17 mouse cellular contexts compared by ENCODE assay signal in genomic region chr5:66351064-66351463, GRCm38 (mm10).
DNase-seq lines count a peak whose midpoint lies in the region; ATAC-seq and TF ChIP-seq lines count a peak whose summit lies in the region.
"Had no signal": no experiment of that assay in that cellular context is flagged by ENCODE, and none has a peak within 500 bp of the region (broad histone marks: within the 10 kb centered on the region; RNA-seq: fewer than 3 reads in every experiment).

No protein-coding gene starts in this region.

- no peak overlapping the region for H3K4me3 ChIP-seq in limb, embryonic 11.5 days (ENCODE audit: low read depth, low read length)
- H3K4me3 ChIP-seq: embryonic facial prominence, embryonic 12.5 days; forebrain, embryonic 15.5 days; liver, embryonic 15.5 days had no signal

- no peak for TF ChIP-seq POLR2A in brain, embryonic 14.5 days (IDR thresholded peaks at IDR 0.05; ENCODE audit: borderline replicate concordance, extremely low read depth, insufficient read depth, insufficient read length, poor library complexity, severe bottlenecking)

- no peak overlapping the region for H3K4me2 ChIP-seq in limb, embryonic 11.5 days (ENCODE audit: low read depth, severe bottlenecking)
- H3K4me2 ChIP-seq: embryonic facial prominence, embryonic 12.5 days; forebrain, embryonic 15.5 days; liver, embryonic 15.5 days had no signal

- no peak for ATAC-seq in limb, embryonic 11.5 days (ENCODE audit: insufficient number of reproducible peaks, low FRiP score, low TSS enrichment, low read depth)
- ATAC-seq: forebrain, embryonic 15.5 days; inflammation-experienced regulatory T-cells, adult 6 months; midbrain, embryonic 16.5 days had no signal

- H3K27ac ChIP-seq in limb, embryonic 11.5 days (replicated peaks; ENCODE audit: low read depth, low read length), result no peak overlapping the region
- H3K27ac ChIP-seq: embryonic facial prominence, embryonic 12.5 days; forebrain, embryonic 15.5 days; liver, embryonic 15.5 days had no signal

- WGBS in limb, embryonic 11.5 days, result 51% methylated on average over 12 of the region's 12 CpGs

- no peak overlapping the region for H3K9ac ChIP-seq in limb, embryonic 11.5 days (ENCODE audit: low read length)
- H3K9ac ChIP-seq: embryonic facial prominence, embryonic 12.5 days; forebrain, embryonic 15.5 days; liver, embryonic 15.5 days had no signal

- TF ChIP-seq CTCF in brain, embryonic 14.5 days (IDR thresholded peaks at IDR 0.05; ENCODE audit: borderline replicate concordance, extremely low read depth, insufficient read depth, insufficient read length), result no peak

- H3K4me1 ChIP-seq in limb, embryonic 11.5 days (ENCODE audit: control insufficient read depth, insufficient read depth, low read length), result no peaks in the 10 kb centered on the region
- H3K4me1 ChIP-seq: embryonic facial prominence, embryonic 12.5 days; liver, embryonic 15.5 days had no signal

- peak; percentile 35 for DNase-seq in embryo, embryonic 11 days
- no peak for DNase-seq in embryo, embryonic 10 days (ENCODE audit: low spot score)
- peak; percentile 54 for DNase-seq in kidney, adult 9 months
- DNase-seq in kidney, postnatal 14 days, result no peak
- peak; percentile 41 for DNase-seq in brain, embryonic 14.5 days (ENCODE audit: low read depth)
- DNase-seq in limb, embryonic 11.5 days (ENCODE audit: low spot score), result peak; percentile 55
- DNase-seq in testis, postnatal 14 days (ENCODE audit: low spot score), result no peak
- no peak for DNase-seq in adrenal gland, adult 8-10 months
- DNase-seq: adrenal gland, postnatal 10 days; right cerebral cortex, adult 18-20 months; thymus, adult 2 months had no signal

- H3K27me3 ChIP-seq in limb, embryonic 11.5 days (ENCODE audit: control insufficient read depth, insufficient read depth, low read length), result no peaks in the 10 kb centered on the region
- H3K27me3 ChIP-seq: CH12.LX; embryonic facial prominence, embryonic 12.5 days; forebrain, embryonic 15.5 days; liver, embryonic 15.5 days had no signal

- no peaks in the 10 kb centered on the region for H3K9me3 ChIP-seq in limb, embryonic 11.5 days (ENCODE audit: control insufficient read depth, low read length)
- H3K9me3 ChIP-seq: embryonic facial prominence, embryonic 12.5 days; forebrain, embryonic 15.5 days; liver, embryonic 15.5 days had no signal

- H3K36me3 ChIP-seq in limb, embryonic 11.5 days (ENCODE audit: control insufficient read depth, insufficient read depth, low read length), result no peaks in the 10 kb centered on the region
- H3K36me3 ChIP-seq: embryonic facial prominence, embryonic 12.5 days; forebrain, embryonic 15.5 days; liver, embryonic 15.5 days had no signal

Comparison
In these comparisons a context has a peak if more than half of its experiments do, and no peak if none do; other contexts are left out.
1. DNase-seq: peak in embryo, embryonic 11 days (single experiment), kidney, adult 9 months (single experiment), brain, embryonic 14.5 days (single experiment) and limb, embryonic 11.5 days (single experiment); none in embryo, embryonic 10 days (single experiment), kidney, postnatal 14 days (single experiment), testis, postnatal 14 days (single experiment) and adrenal gland, adult 8-10 months (single experiment).